Mouse (Mus musculus) brain, adult 10 weeks (tissue): Measurements from ENCODE around the gene Gm49027. TPM values are rescaled to one million over a fixed set of nuclear protein-coding genes. Genes with fewer than 3 reads are reported as not detected.

ENCODE experiments used
- polyA plus RNA-seq: library from polyadenylated mRNA; stranded (reverse); fragments of 350-450 nt; fragmentation: Illumina TruSeq; extraction: RNeasy Lipid Tissue Mini Kit (QIAGEN cat#74804); gene quantifications from one replicate; pipeline ENCODE4 v1.2.3, GENCODE M21; 2015; ENCODE audit warnings: low read depth, low replicate concordance

Gm49027 gene
- 2.9 TPM for polyA plus RNA-seq

GRCm38 (mm10) chr5:123525281-123525680, at the start of gene Gm49027:
Gm49027 (minus strand) TSS chr5:123525488.

GRCm38 (mm10) chr5:123572357-123573186, 47.3 kb upstream of the Gm49027 start, which contains the start of gene Vps33a:
Vps33a (minus strand) TSS chr5:123573038.

GRCm38 (mm10) chr5:123523692-123524392, 1.4 kb downstream of the Gm49027 start, which contains the start of gene Diablo:
Diablo (minus strand) TSS chr5:123524176.

GRCm38 (mm10) chr5:123510160-123510559, 15.1 kb downstream of the Gm49027 start, which contains the start of gene B3gnt4:
B3gnt4 (plus strand) TSS chr5:123510460.

DNA sequence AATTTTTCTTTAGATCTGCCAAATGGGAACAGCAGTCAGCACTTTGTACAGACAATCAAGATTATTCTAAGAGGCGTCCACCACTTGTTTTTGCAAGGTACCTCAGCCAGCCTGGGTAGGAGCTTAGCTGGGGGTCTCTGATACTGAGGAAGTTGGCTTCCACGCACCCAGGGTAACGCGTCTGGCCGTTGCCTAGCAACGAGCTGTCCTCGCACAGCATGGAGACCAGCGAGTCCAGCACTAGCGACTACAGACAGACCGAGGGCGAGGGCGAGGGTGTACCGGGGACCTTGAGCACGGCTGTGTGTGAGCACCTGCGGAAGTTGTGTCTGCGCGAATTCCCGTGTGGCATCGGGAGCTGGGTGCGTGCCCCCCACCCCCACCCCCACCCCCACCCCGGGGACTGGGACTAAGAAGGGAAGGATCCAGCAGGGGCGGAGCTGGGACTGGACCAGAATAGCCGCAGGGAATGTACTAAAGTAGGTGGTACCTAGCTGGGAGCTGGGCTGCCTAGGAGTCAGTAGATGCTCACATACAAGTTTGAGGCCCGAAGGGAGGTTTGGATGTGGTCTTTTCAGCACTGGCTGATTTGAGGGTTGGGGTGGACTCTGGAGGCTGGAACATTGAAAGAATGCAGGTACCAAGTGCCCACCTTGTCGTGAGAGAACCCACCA, 36.0 kb downstream of the Gm49027 start, which contains the start of the genes Lrrc43 and Il31:
Gene Lrrc43, plus strand, starts transcription at position 194 of the 674 bp plus-strand sequence.
Gene Il31, minus strand, starts transcription at position 378 of the 674 bp plus-strand sequence.

Other genes starting within 250 kb of the Gm49027 start
- gene Bcl7a, start 181.7 kb downstream of the Gm49027 start, polyA plus RNA-seq: 40.8 TPM
- gene Mlxip, start 130.7 kb downstream of the Gm49027 start, polyA plus RNA-seq: 11.0 TPM
- 1.0 TPM for gene Lrrc43, start 36.2 kb downstream of the Gm49027 start, polyA plus RNA-seq
- gene Il31, start 36.0 kb downstream of the Gm49027 start, polyA plus RNA-seq: not detected
- 1.1 TPM for gene B3gnt4, start 15.0 kb downstream of the Gm49027 start, polyA plus RNA-seq
- 64.8 TPM for gene Diablo, start 1.3 kb downstream of the Gm49027 start, polyA plus RNA-seq
- gene Vps33a, start 47.5 kb upstream of the Gm49027 start, polyA plus RNA-seq: 68.4 TPM
- gene Clip1, start 159.1 kb upstream of the Gm49027 start, polyA plus RNA-seq: 82.0 TPM
- gene Zcchc8, start 195.6 kb upstream of the Gm49027 start, polyA plus RNA-seq: 35.4 TPM
- 105 TPM for gene Rsrc2, start 223.9 kb upstream of the Gm49027 start, polyA plus RNA-seq
- gene Kntc1, start 224.2 kb upstream of the Gm49027 start, polyA plus RNA-seq: 0.21 TPM